Comparison of ENCODE assay signal across 10 mouse cellular contexts in genomic region chr5:30125587-30125986, GRCm38 (mm10). TPM values are rescaled to one million over a fixed set of nuclear protein-coding genes. Genes with fewer than 3 reads are reported as not detected.
DNase-seq lines count a peak whose midpoint lies in the region; ATAC-seq lines count a peak whose summit lies in the region.
"Had no signal": no experiment of that assay in that cellular context is flagged by ENCODE, and none has a peak within 500 bp of the region (broad histone marks: within the 10 kb centered on the region; RNA-seq: fewer than 3 reads in every experiment).

No protein-coding gene starts in this region.

- H3K27ac ChIP-seq in liver, embryonic 11.5 days (ENCODE audit: low read depth, low read length) = no peak overlapping the region
- H3K27ac ChIP-seq: neural tube, embryonic 12.5 days had no signal

- 49% methylated on average over 5 of the region's 5 CpGs for WGBS in liver, embryonic 11.5 days

- no peak overlapping the region for H3K9ac ChIP-seq in liver, embryonic 11.5 days (ENCODE audit: low read depth, low read length)
- H3K9ac ChIP-seq: neural tube, embryonic 12.5 days had no signal

- peak; percentile 38 to 42 for DNase-seq in adrenal gland, postnatal 36 days
- DNase-seq in adrenal gland, adult 18-20 months (ENCODE audit: low spot score in 2 of 2) = no peak
- DNase-seq in liver = peak; percentile 27
- no peak for DNase-seq in liver, embryonic 11.5 days (ENCODE audit: low spot score)
- peak; percentile 17 for DNase-seq in c-Kit-negative CD71-positive TER-119-positive erythroid progenitor cells, embryonic 14.5 days (ENCODE audit: low read depth, low spot score)
- DNase-seq in lung, postnatal 14 days = peak; percentile 38
- no peak for DNase-seq in spleen, postnatal 14 days (ENCODE audit: low spot score in 2 of 2)
- no peak for DNase-seq in gastrocnemius, postnatal 10 days

- H3K4me2 ChIP-seq in liver, embryonic 11.5 days = no peak overlapping the region
- H3K4me2 ChIP-seq: neural tube, embryonic 12.5 days had no signal

- H3K4me1 ChIP-seq in liver, embryonic 11.5 days (replicated peaks; ENCODE audit: control insufficient read depth, insufficient read depth, low read length) = no peaks in the 10 kb centered on the region
- H3K4me1 ChIP-seq: neural tube, embryonic 12.5 days had no signal

- H3K4me3 ChIP-seq in liver, embryonic 11.5 days (ENCODE audit: low read depth, low read length) = no peak overlapping the region
- H3K4me3 ChIP-seq: neural tube, embryonic 12.5 days had no signal

- no peak for ATAC-seq in liver, embryonic 11.5 days (replicated peaks; ENCODE audit: low FRiP score)

- H3K27me3 ChIP-seq in liver, embryonic 11.5 days (replicated peaks; ENCODE audit: control insufficient read depth, insufficient read depth, low read length) = no peaks in the 10 kb centered on the region
- H3K27me3 ChIP-seq: neural tube, embryonic 12.5 days had no signal

- H3K36me3 ChIP-seq in liver, embryonic 11.5 days (ENCODE audit: control insufficient read depth, insufficient read depth, low read length) = peaks cover 48% of the 10 kb centered on the region

- no peaks in the 10 kb centered on the region for H3K9me3 ChIP-seq in liver, embryonic 11.5 days (ENCODE audit: control insufficient read depth, low read length)
- H3K9me3 ChIP-seq: neural tube, embryonic 12.5 days had no signal

RNA-seq across cellular contexts. Expression of gene 3110082J24Rik, which starts 19.7 kb away (rescaled TPM):
- total RNA-seq in adrenal gland, postnatal 36 days (2021) = not detected
- not detected for total RNA-seq in adrenal gland, adult 18-20 months (2021)
- polyA plus RNA-seq in liver, embryonic 11.5 days (2014; fragmentation: Nextera tagmentation; extraction: Ambion mirVana) = not detected in 2 replicates
- total RNA-seq in gastrocnemius, postnatal 10 days (2021) = not detected
- polyA plus RNA-seq: heart, embryonic 16.5 days had no signal

RNA-seq across cellular contexts. Expression of gene Garem2, which starts 20.6 kb away (rescaled TPM):
- total RNA-seq in adrenal gland, postnatal 36 days (2021) = not detected
- total RNA-seq in adrenal gland, adult 18-20 months (2021) = not detected
- polyA plus RNA-seq in liver, embryonic 11.5 days (2014; fragmentation: Nextera tagmentation; extraction: Ambion mirVana) = 0.18 and 0.35 TPM in 2 replicates
- total RNA-seq in gastrocnemius, postnatal 10 days (2021) = under 1 TPM; 0.12 to 0.18 TPM

RNA-seq across cellular contexts. Expression of gene Hadha, which starts 29.4 kb away (rescaled TPM):
- 100 to 1,000 TPM; 505 to 525 TPM for total RNA-seq in adrenal gland, postnatal 36 days (2021)
- 100 to 1,000 TPM; 527 to 755 TPM for total RNA-seq in adrenal gland, adult 18-20 months (2021)
- 122 and 128 TPM in 2 replicates for polyA plus RNA-seq in liver, embryonic 11.5 days (2014; fragmentation: Nextera tagmentation; extraction: Ambion mirVana)
- 100 to 1,000 TPM; 292 to 312 TPM for total RNA-seq in gastrocnemius, postnatal 10 days (2021)

RNA-seq across cellular contexts. Expression of gene Hadhb, which starts 29.5 kb away (rescaled TPM):
- 100 to 1,000 TPM; 827 to 996 TPM for total RNA-seq in adrenal gland, postnatal 36 days (2021)
- total RNA-seq in adrenal gland, adult 18-20 months (2021) = 1,000 to 10,000 TPM in 1 of 2 experiments, 100 to 1,000 TPM in 1; 969 to 1,652 TPM
- 145 and 167 TPM in 2 replicates for polyA plus RNA-seq in liver, embryonic 11.5 days (2014; fragmentation: Nextera tagmentation; extraction: Ambion mirVana)
- 100 to 1,000 TPM; 239 to 273 TPM for total RNA-seq in gastrocnemius, postnatal 10 days (2021)

RNA-seq across cellular contexts. Expression of gene Tyms, which starts 52.2 kb away (rescaled TPM):
- total RNA-seq in adrenal gland, postnatal 36 days (2021) = 10 to 100 TPM; 21.3 to 22.2 TPM
- 10 to 100 TPM; 13.7 to 13.9 TPM for total RNA-seq in adrenal gland, adult 18-20 months (2021)
- polyA plus RNA-seq in liver, embryonic 11.5 days (2014; fragmentation: Nextera tagmentation; extraction: Ambion mirVana) = 344 and 357 TPM in 2 replicates
- total RNA-seq in gastrocnemius, postnatal 10 days (2021) = 10 to 100 TPM; 14.8 to 19.3 TPM

Comparison
In these comparisons a context has a peak if more than half of its experiments do, and no peak if none do; other contexts are left out.
1. DNase-seq: peak in adrenal gland, postnatal 36 days (2 of 2), liver (single experiment), c-Kit-negative CD71-positive TER-119-positive erythroid progenitor cells, embryonic 14.5 days (single experiment) and lung, postnatal 14 days (single experiment); none in adrenal gland, adult 18-20 months (0 of 2), liver, embryonic 11.5 days (single experiment), spleen, postnatal 14 days (0 of 2) and gastrocnemius, postnatal 10 days (single experiment).